Mouse (Mus musculus) MEL (cell line): ENCODE data around the gene Lgr5. TPM values are rescaled to one million over a fixed set of nuclear protein-coding genes. Genes with fewer than 3 reads are reported as not detected.

Source experiments
- DNase-seq: peaks from one replicate; pipeline ENCODE4 v3.0.0; 2011; ENCODE audit warnings: low read depth, low spot score
- H3K27ac ChIP-seq: 2 replicates; pipeline ENCODE4 v1.5.1; 2012; ENCODE audit warnings: low read depth, mild to moderate bottlenecking, control low read depth, low read length, moderate library complexity; ENCODE audit not compliant: control insufficient read depth
- H3K27me3 ChIP-seq, 2 experiments: fragments of 150-350 bp in 1 of 2; sonication (generic) in 1 of 2; 2 replicates each; pipeline ENCODE4 v1.6.1; 2012; ENCODE audit warnings: low read length in 2 of 2, mild to moderate bottlenecking in 2 of 2, improper control_type of control experiment in 1 of 2, moderate library complexity in 1 of 2; ENCODE audit not compliant: insufficient read depth in 2 of 2, control insufficient read depth in 1 of 2
- H3K36me3 ChIP-seq, 2 experiments: 2 replicates each; pipeline ENCODE4 v1.6.1; 2012 to 2014; ENCODE audit warnings: low read length in 2 of 2, improper control_type of control experiment in 1 of 2, inconsistent platforms in 1 of 2, mild to moderate bottlenecking in 1 of 2; ENCODE audit not compliant: insufficient read depth in 2 of 2, control insufficient read depth in 1 of 2
- H3K4me1 ChIP-seq, 2 experiments: fragments of 150-350 bp in 1 of 2; sonication (generic) in 1 of 2; 2 replicates each; pipeline ENCODE4 v1.6.1; 2012; ENCODE audit warnings: low read length in 2 of 2, improper control_type of control experiment in 1 of 2, mild to moderate bottlenecking in 1 of 2; ENCODE audit not compliant: insufficient read depth in 2 of 2, control insufficient read depth in 1 of 2
- H3K4me3 ChIP-seq, 2 experiments: fragments of 150-350 bp in 1 of 2; sonication (generic) in 1 of 2; 2 replicates each; pipeline ENCODE4 v1.5.1; 2012; ENCODE audit warnings: low read depth in 2 of 2, low read length in 2 of 2, mild to moderate bottlenecking in 2 of 2, moderate library complexity in 2 of 2, control low read depth in 1 of 2, improper control_type of control experiment in 1 of 2; ENCODE audit not compliant: control insufficient read depth in 1 of 2, insufficient read depth in 1 of 2
- H3K79me2 ChIP-seq: 2 replicates; pipeline ENCODE4 v1.6.1; 2012; ENCODE audit warnings: mild to moderate bottlenecking, low read length, moderate library complexity; ENCODE audit not compliant: control insufficient read depth, poor library complexity, insufficient read depth
- H3K9ac ChIP-seq: 2 replicates; pipeline ENCODE4 v1.6.1; 2012; ENCODE audit warnings: low read depth, mild to moderate bottlenecking, control low read depth, low read length, moderate library complexity; ENCODE audit not compliant: control insufficient read depth, poor library complexity, severe bottlenecking
- H3K9me3 ChIP-seq: fragments of 150-350 bp; sonication (generic); replicated peaks from 2 replicates; pipeline ENCODE4 v1.6.1; 2012; ENCODE audit warnings: mild to moderate bottlenecking, low read length, improper control_type of control experiment, moderate library complexity; ENCODE audit not compliant: insufficient read depth
- CHD1 ChIP-seq: IDR thresholded peaks from 2 replicates; pipeline ENCODE4 v1.6.1; 2012; ENCODE audit warnings: low read depth, mild to moderate bottlenecking, inconsistent platforms, low read length, improper control_type of control experiment
- CTCF ChIP-seq, 3 experiments: IDR thresholded peaks in 2 of 3; conservative IDR thresholded peaks in 1 of 3; 2 replicates each; pipeline ENCODE4 v1.5.1; 2011 to 2012; ENCODE audit warnings: low read length in 3 of 3, low read depth in 2 of 3, mild to moderate bottlenecking in 2 of 3, improper control_type of control experiment in 1 of 3, inconsistent platforms in 1 of 3, mixed read lengths in 1 of 3, moderate library complexity in 1 of 3; ENCODE audit not compliant: control insufficient read depth in 1 of 3, insufficient read depth in 1 of 3, poor library complexity in 1 of 3, severe bottlenecking in 1 of 3
- ELF1 ChIP-seq: IDR thresholded peaks from 2 replicates; pipeline ENCODE4 v1.6.1; 2014; ENCODE audit warnings: low read depth, mild to moderate bottlenecking, inconsistent platforms, low read length, improper control_type of control experiment, moderate library complexity
- EP300 ChIP-seq, 2 experiments: IDR thresholded peaks; 2 replicates each; pipeline ENCODE4 v1.6.1; 2011; ENCODE audit warnings: improper control_type of control experiment in 2 of 2, low read length in 2 of 2, low read depth in 1 of 2, mild to moderate bottlenecking in 1 of 2
- GABPA ChIP-seq: IDR thresholded peaks from 2 replicates; pipeline ENCODE4 v1.6.1; 2012; ENCODE audit warnings: low read depth, mild to moderate bottlenecking, inconsistent platforms, low read length, improper control_type of control experiment, moderate library complexity
- GATA1 ChIP-seq: IDR thresholded peaks from 2 replicates; pipeline ENCODE4 v1.6.1; 2011; ENCODE audit warnings: low read depth, low read length, improper control_type of control experiment
- JUND ChIP-seq: IDR thresholded peaks from 2 replicates; pipeline ENCODE4 v1.6.1; 2011; ENCODE audit warnings: low read depth, mild to moderate bottlenecking, improper control_type of control experiment, low read length
- KAT2A ChIP-seq: conservative IDR thresholded peaks from 2 replicates; pipeline ENCODE4 v1.6.1; 2012; ENCODE audit warnings: low read depth, low read length, improper control_type of control experiment, inconsistent platforms
- MAFK ChIP-seq: IDR thresholded peaks from 2 replicates; pipeline ENCODE4 v1.6.1; 2011; ENCODE audit warnings: low read depth, mild to moderate bottlenecking, low read length, improper control_type of control experiment, borderline replicate concordance
- MAX ChIP-seq: IDR thresholded peaks from 2 replicates; pipeline ENCODE4 v1.6.1; 2011; ENCODE audit warnings: low read length, improper control_type of control experiment
- MEF2A ChIP-seq: IDR thresholded peaks from 2 replicates; pipeline ENCODE4 v1.6.1; 2014; ENCODE audit warnings: low read depth, mild to moderate bottlenecking, inconsistent platforms, low read length, improper control_type of control experiment; ENCODE audit not compliant: poor library complexity, insufficient replicate concordance, severe bottlenecking; ENCODE audit errors: extremely low read depth
- MXI1 ChIP-seq: IDR thresholded peaks from 2 replicates; pipeline ENCODE4 v1.6.1; 2011; ENCODE audit warnings: mild to moderate bottlenecking, low read depth, low read length, improper control_type of control experiment
- MYC ChIP-seq: IDR thresholded peaks from 2 replicates; pipeline ENCODE4 v1.6.1; 2011; ENCODE audit warnings: low read depth, mild to moderate bottlenecking, low read length, improper control_type of control experiment, moderate library complexity
- RAD21 ChIP-seq: IDR thresholded peaks from 2 replicates; pipeline ENCODE4 v1.6.1; 2011; ENCODE audit warnings: mild to moderate bottlenecking, low read depth, low read length, improper control_type of control experiment
- SMC3 ChIP-seq: IDR thresholded peaks from 2 replicates; pipeline ENCODE4 v1.6.1; 2011; ENCODE audit warnings: low read depth, low read length, improper control_type of control experiment
- UBTF ChIP-seq: IDR thresholded peaks from 2 replicates; pipeline ENCODE4 v1.6.1; 2012; ENCODE audit warnings: low read depth, mild to moderate bottlenecking, inconsistent platforms, low read length, improper control_type of control experiment, moderate library complexity, borderline replicate concordance; ENCODE audit not compliant: insufficient read depth
- USF1 ChIP-seq: IDR thresholded peaks from 2 replicates; pipeline ENCODE4 v1.6.1; 2014; ENCODE audit warnings: low read depth, mild to moderate bottlenecking, inconsistent platforms, low read length, improper control_type of control experiment, moderate library complexity
- ZC3H11A ChIP-seq: IDR thresholded peaks from 2 replicates; pipeline ENCODE4 v1.6.1; 2012; ENCODE audit warnings: low read depth, mild to moderate bottlenecking, inconsistent platforms, low read length, improper control_type of control experiment
- ZKSCAN1 ChIP-seq: IDR thresholded peaks from 2 replicates; pipeline ENCODE4 v1.6.1; 2012; ENCODE audit warnings: low read depth, mild to moderate bottlenecking, inconsistent platforms, low read length, improper control_type of control experiment, moderate library complexity
- ZMIZ1 ChIP-seq: IDR thresholded peaks from 2 replicates; pipeline ENCODE4 v1.6.1; 2012; ENCODE audit warnings: low read depth, mild to moderate bottlenecking, inconsistent platforms, low read length, improper control_type of control experiment, moderate library complexity
- polyA plus RNA-seq, 2 experiments: library from polyadenylated mRNA; stranded (reverse) in 1 of 2; unstranded in 1 of 2; fragments of >175 nt in 1 of 2; fragments of >200 nt in 1 of 2; gene quantifications; 2 replicates each; pipeline versions ENCODE4 v1.2.1 to v1.2.4; 2012; ENCODE audit warnings: low replicate concordance in 2 of 2, low read depth in 1 of 2; ENCODE audit not compliant: insufficient read length in 2 of 2, insufficient read depth in 1 of 2, missing spikeins in 1 of 2
- total RNA-seq: library from RNA; depleted of rRNA; stranded (reverse); fragments of 300-350 nt; gene quantifications from 2 replicates; pipeline ENCODE4 v1.2.3, GENCODE M21; 2012

Gene Lgr5
- total and polyA plus RNA-seq, 3 experiments, result not detected

DNA sequence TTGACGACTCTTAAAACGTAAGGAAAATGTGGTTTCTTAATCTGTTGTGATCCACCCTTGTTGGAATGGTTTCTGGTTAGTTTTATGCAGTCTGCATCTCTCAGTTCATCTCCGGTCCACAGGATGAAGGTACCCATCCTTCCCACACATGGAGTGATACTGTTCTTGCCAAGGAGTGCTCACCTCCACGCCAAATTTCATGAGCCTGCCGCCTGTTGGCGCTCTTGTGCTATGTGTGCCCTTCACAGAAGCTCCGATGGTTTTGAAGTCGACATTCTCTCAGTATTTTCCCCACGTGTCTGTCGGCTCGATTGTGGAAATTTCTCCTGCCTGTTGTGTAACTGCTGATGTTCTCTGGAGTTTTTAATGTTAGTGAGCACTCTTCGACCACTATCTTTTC, 57.8 kb downstream of the Lgr5 start:
- Histone ChIP-seq H3K9me3 (no peaks in the 10 kb centered on the region), H3K27me3 (no peaks in the 10 kb centered on the region), H3K4me1 (no peaks in the 10 kb centered on the region), H3K4me3 (no peak overlapping the region), H3K27ac (no peak overlapping the region), H3K9ac (no peak overlapping the region), H3K79me2 (no peaks in the 10 kb centered on the region), H3K36me3 (no peaks in the 10 kb centered on the region)
- DNase-seq, result no peak
- no peak for TF ChIP-seq CHD1
- TF ChIP-seq MXI1, result no peak
- no peak for TF ChIP-seq RAD21
- TF ChIP-seq MEF2A, result no peak
- TF ChIP-seq MYC, result no peak
- TF ChIP-seq ZKSCAN1, result no peak

DNA sequence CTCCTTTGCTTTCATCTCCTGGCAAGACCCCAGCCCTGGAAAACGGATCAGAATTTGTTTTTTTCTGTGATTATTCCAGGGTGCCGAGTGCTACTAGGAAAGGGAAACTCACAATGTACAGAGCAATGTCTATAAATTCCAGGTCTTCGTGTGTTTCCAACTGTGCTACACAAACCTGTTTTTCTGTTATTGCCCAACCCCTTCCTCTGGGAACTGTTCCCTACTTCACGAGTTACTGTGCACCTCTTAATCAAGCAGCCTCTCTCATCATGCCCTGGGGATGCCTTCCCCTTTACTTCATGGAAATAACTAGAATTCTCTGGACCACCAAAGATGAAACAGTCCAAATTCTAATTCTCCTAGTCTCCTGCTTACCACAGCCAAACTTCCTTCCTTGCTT, 58.7 kb downstream of the Lgr5 start:
- no peak for DNase-seq
- no peaks in the 10 kb centered on the region for H3K36me3 ChIP-seq
- H3K27me3 ChIP-seq, result no peaks in the 10 kb centered on the region
- H3K9me3 ChIP-seq, result no peaks in the 10 kb centered on the region
- H3K4me3 ChIP-seq, result no peak overlapping the region
- H3K27ac ChIP-seq, result no peak overlapping the region
- TF ChIP-seq USF1, result no peak
- no peak for TF ChIP-seq GATA1
- TF ChIP-seq MXI1, result no peak
- no peak for TF ChIP-seq ZMIZ1
- no peak for TF ChIP-seq KAT2A
- no peak for TF ChIP-seq GABPA
- no peak for TF ChIP-seq MAX
- TF ChIP-seq JUND, result no peak
- TF ChIP-seq ZC3H11A, result no peak
- TF ChIP-seq ZKSCAN1, result no peak
- TF ChIP-seq SMC3, result no peak
- TF ChIP-seq UBTF, result no peak
- TF ChIP-seq EP300 (IDR thresholded peaks at IDR 0.05; ENCODE audit: low read depth in 1 of 2, low read length in 2 of 2), result no peak
- TF ChIP-seq MAFK, result no peak
- no peak for TF ChIP-seq ELF1
- TF ChIP-seq CTCF (IDR thresholded peaks at IDR 0.05 in 2 of 3, conservative IDR thresholded peaks at IDR 0.05 in 1 of 3; ENCODE audit: control insufficient read depth in 1 of 3, insufficient read depth in 1 of 3, low read depth in 2 of 3, low read length in 3 of 3, poor library complexity in 1 of 3, severe bottlenecking in 1 of 3), result no peak
- TF ChIP-seq, all 39 proteins: peak for 0
- Histone ChIP-seq H3K4me1 (no peaks in the 10 kb centered on the region), H3K79me2 (no peaks in the 10 kb centered on the region), H3K9ac (no peak overlapping the region)
